Mouse (Mus musculus) myocyte (in vitro differentiated cells): Measurements from ENCODE around the gene Plekho1.

ENCODE experiments used
- CEBPB ChIP-seq: IDR thresholded peaks from 2 replicates; pipeline ENCODE4 v1.6.1; 2011; ENCODE audit warnings: mild to moderate bottlenecking, moderate library complexity; ENCODE audit not compliant: poor library complexity, insufficient read depth, severe bottlenecking
- E2F4 ChIP-seq: IDR thresholded peaks from one replicate; pipeline ENCODE4 v1.6.1; 2011; ENCODE audit warnings: mild to moderate bottlenecking, control low read depth, moderate library complexity; ENCODE audit not compliant: insufficient read depth
- MAX ChIP-seq: IDR thresholded peaks from one replicate; pipeline ENCODE4 v1.6.1; 2011; ENCODE audit warnings: low read depth, mild to moderate bottlenecking, control low read depth
- MYOG ChIP-seq, 3 experiments: IDR thresholded peaks; one replicate each; pipeline ENCODE4 v1.6.1; 2011; ENCODE audit warnings: control low read depth in 2 of 3, low read depth in 2 of 3, mild to moderate bottlenecking in 2 of 3; ENCODE audit not compliant: insufficient read length in 2 of 3, control insufficient read depth in 1 of 3, insufficient read depth in 1 of 3
- POLR2A ChIP-seq: IDR thresholded peaks from one replicate; pipeline ENCODE4 v1.6.1; 2011; ENCODE audit warnings: low read depth, mild to moderate bottlenecking, control low read depth, moderate library complexity; ENCODE audit not compliant: insufficient read length
- POLR2AphosphoS2 ChIP-seq: IDR thresholded peaks from one replicate; pipeline ENCODE4 v1.6.1; 2011; ENCODE audit warnings: low read depth, control low read depth; ENCODE audit not compliant: insufficient read length
- TCF12 ChIP-seq: IDR thresholded peaks from one replicate; pipeline ENCODE4 v1.6.1; 2011; ENCODE audit warnings: mild to moderate bottlenecking, control low read depth; ENCODE audit not compliant: poor library complexity, insufficient read depth, severe bottlenecking
- USF1 ChIP-seq: IDR thresholded peaks from one replicate; pipeline ENCODE4 v1.6.1; 2011; ENCODE audit warnings: low read depth, mild to moderate bottlenecking, control low read depth, moderate library complexity

- TF ChIP-seq MAX (no peak), TCF12 (no peak), CEBPB (no peak), POLR2A (peak; percentile 72), MYOG (IDR thresholded peaks at IDR 0.05; ENCODE audit: control insufficient read depth in 1 of 3, insufficient read depth in 1 of 3, insufficient read length in 2 of 3, low read depth in 2 of 3) (peak in 1 of 3 experiments; percentile 13), USF1 (no peak), E2F4 (no peak), POLR2AphosphoS2 (no peak)
Observed at GRCm38 (mm10) chr3:95995802-95996428, at the start of gene Plekho1.
